Mouse (Mus musculus) brain, embryonic 18.5 days (tissue): ENCODE results near the gene Phpt1.

Experiments
- DNase-seq: peaks from one replicate; pipeline ENCODE4 v3.0.0-alpha.2; 2012; ENCODE audit warnings: low read depth, low spot score

Gene Phpt1

DNA sequence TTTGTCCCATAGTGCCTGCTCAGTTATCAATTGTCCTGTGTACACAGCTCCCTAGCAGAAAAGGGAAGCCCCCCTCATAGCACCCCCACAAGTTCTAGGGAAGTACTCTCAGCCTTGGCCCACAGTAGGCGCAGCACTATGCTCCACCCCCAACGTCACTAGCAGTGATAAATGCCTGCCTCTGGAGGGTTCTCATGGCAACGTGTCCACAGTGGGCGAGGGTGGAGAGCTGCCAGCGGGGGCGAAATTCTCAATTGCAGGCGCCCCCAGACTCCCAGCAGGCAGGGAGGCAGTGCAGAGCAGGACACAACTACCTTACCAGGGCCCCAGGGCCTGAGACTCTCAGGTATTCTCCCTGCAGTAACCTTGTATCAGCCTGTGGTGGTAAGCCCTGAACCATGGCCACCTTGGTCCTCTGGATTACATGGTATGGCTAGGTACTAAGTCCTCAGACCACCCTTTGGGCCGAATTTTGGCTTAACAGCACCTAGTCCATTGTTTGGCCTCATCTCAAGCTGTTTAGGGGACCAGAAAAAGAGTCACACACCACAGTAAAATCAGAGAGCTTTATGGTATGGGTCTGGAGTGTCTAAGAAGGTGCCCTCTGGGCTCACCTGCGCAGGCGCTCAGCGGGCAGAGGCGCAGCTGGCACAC lies 7.6 kb upstream of the Phpt1 start:
- no peak for DNase-seq

DNA sequence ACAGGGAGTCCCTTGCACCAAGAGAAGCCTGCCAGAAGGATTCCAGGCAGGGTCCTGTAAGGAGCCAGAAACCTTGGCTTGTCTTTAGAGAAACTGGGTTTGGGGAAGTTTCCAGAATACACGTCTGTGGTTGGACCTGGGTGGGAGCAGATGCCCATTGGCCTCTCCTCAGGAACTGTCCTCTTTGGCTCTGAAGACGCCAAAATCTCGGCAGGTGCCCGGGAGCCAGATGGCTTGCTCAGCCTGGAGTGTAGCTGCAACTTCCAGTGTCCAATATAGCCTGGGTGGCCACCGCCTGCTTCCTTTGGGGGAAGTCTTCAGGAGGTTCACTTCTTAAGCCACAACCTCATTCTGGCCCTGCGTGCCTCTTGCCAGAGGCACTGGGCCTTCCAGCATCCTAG lies 6.9 kb upstream of the Phpt1 start:
- no peak for DNase-seq

DNA sequence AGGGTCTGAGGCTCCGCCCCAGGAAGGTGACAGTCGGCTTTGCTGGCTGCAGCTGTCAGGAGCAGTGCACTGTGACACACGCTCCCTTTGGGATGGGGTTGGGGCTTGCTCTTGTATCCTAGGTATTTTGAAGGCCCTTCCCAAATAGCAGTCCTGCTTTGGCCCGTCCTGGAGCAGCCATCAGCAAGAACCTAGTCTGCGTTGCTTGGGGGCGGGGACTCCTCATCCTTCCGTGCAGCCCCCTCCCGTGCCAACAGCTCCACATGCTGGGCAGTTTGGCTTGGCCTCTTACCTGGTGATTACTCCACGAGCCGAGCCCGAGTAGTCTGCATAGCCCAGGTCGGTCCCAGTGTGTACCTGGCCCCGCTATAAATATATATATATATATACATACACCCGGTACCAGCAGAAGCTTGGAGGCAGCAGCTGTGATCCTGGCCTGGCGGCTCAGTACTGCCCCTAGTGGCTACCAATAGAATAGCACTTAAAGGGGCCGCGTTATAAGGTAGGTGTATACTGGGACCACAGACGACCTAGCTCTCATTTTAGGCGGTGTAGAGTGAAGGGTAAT lies 6.4 kb upstream of the Phpt1 start, which contains the start of gene Ajm1:
Ajm1 (minus strand) TSS at position 464 of the 571 bp plus-strand sequence.
- DNase-seq: no peak

DNA sequence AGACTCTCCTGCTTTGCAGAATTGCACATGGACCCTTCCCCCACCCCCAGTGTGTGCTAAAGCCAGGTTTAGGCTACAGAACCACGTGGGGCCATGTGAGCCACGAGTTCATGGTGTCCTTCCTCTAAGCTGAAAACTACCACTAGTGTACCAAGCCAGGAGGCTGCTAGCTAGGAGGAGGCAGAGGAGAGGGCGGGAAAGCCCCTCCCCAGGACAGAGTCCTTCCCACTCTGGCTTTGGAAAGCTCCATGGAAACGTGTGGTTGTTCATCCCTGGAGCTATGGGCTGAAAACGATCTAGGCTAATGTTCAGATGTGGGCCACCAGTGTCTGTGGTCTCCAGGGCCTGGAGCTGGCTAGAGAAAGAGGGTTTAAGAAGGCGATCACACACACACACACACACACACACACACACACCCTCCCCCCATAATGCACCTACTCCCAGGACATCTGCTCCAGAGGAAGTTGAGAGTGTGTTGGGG lies 5.6 kb upstream of the Phpt1 start:
- DNase-seq: no peak

DNA sequence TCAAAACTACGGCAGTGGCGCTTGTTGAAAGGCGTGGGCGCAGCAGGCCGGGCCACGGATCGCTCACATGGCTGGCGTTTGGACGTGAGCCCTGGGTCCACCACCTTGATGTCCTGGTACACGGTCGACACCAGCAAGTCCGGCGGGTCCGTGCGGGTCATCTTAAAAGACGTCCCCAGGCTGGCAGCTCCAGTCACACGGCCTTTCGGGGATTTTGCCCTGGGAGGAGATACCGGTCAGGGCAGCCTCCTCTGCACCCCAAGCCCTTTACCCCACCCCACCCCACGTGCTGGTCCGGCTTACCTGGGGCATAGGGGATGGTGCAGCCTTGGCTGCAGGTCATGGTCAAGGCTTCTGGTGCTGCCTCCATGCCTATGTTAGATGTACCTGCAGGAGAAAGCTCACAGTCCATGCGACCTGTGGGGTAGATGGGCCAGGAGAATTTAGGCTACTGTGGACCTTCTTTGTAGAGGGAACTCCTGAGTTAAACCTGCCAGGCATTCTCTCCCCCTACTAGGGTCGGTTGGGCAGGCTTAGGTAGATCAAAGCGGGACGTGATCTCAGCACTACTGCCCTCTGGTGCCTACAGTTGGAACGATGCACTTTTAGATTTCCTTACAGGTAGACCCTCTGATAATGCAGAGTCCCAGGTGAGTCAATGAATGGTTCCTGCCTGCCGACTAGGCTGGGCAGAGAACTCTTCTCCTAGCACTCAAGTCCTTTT lies 4.9 kb upstream of the Phpt1 start:
- DNase-seq: no peak

DNA sequence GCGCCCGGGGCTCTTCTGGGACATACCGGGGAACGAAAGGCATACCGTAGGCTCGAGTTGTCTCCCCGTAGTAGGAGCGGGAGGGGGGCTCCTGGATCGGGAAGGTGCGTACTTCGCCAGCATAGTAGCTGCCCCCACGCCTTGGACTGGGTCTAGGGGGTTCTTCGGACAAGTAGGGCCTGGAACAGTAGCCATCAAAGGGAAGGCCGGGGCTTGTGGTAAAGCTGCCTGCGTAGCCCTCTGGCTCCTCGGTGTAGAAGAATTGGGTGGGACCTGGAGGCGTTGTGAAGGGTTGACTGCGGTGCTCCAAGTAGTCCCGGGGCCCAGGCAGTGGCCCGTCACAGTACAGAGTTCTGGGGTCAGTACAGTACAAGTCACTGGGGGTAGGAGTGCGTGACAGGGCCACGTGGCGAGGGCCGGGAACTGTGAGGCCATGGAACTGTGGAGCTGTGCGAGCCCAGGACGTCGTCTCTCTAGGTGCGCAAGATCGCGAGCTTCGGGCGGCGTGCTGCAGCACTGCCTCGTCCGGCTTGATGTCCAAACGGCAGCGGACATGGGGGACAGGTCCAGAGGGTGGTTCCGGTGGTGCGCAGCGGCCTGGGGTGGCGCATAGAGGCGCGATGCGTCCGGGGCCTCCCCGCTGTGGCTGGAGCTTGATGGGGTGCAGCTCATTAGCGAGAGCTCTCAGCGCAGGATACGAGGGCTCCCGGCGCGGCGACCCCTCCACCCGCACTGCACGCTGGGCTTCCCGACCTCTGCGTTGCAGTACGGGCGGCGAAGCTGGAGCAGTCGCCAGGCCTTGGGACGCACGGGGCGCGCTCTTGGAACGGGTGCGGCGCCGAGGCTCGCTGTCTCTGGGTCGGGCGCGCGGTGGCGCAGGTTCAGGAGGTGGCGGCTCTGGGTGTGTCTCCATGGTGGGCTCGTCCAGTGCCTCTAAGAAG lies 4.0 kb upstream of the Phpt1 start:
- DNase-seq: no peak

DNA sequence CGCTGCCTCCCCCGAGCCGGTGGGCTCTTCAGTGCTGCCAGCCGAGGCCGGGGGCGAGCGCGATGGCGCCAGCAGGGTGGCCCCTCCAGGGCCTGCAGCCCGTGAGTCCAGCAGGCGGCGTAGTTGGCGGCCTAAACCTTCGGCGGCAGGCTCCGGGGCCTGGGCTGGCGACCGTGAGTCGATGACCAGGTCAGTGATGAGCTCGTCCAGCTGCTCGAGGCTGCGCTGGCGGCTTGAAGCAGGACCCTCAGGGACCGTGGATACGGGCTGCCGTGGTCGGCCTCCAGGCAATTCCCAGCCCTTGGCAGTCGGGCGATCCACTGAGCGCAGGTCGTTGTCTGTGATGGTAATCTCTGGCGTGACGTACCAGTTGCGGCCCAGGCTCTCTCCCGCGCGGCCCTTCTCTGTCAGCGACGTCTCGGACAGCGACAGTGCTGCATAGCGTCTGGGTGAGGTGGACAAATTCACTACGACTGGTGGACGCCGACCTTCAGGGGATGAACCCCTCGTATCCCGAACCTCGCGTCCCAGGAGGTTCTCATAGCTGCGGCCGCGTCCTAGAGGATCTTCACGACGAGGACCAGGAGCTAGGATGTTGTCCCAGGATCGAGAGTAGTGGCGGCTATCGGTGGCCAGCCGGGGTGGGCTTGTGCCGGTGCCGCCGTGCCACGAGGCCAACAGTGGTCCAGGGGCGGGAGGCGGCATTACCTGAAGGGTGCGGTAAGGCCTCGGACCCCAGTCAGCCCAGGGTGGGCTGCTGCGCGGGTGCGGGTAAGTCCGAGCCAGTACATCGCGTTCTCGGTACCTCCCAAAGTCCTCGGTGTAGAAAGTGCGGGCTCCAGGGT lies 3.1 kb upstream of the Phpt1 start:
- DNase-seq: no peak

DNA sequence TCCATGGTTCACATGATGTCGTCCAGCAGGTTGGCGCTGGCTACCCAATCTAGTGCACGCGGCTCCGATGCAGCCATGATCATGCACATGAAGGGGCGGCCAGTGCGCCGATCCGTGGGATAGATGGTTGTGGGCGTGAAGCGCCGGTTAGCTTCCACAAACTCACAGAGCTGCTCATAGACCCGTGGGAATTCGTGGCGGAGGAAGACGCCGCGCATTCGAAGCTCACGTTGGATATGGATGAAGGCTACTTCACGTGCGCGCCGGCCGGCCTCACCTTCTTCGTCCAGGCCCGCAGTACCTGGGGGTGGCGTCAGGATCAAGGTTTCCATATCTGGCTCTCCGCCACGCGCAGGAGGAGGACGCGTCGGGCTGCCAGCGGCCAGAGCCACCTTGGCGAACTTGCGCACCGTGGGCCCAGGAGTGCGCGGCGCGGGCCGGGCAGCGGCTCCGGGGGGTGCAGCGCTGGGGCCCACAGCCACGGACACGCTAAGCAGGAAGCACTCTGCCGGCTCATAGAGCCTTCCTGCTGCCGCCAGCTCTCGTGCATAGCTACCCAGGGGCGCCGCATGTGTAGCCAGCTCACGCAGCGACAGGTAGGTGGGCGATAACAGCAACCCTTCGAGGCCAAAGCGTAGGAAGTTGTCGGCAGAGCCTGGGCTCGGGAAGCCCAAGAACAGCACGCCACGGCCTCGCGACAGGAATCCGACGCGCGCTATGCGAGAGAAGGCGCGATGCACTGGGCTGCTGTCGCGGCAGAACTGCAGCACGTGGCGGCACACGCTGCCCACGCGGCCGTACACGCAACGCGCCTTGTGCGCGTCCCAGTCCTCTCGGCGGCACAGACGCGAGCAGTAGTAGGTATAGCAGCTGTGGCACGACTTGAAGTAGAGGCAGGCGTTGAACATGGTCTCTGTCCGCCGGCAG lies 2.2 kb upstream of the Phpt1 start:
- DNase-seq: no peak

DNA sequence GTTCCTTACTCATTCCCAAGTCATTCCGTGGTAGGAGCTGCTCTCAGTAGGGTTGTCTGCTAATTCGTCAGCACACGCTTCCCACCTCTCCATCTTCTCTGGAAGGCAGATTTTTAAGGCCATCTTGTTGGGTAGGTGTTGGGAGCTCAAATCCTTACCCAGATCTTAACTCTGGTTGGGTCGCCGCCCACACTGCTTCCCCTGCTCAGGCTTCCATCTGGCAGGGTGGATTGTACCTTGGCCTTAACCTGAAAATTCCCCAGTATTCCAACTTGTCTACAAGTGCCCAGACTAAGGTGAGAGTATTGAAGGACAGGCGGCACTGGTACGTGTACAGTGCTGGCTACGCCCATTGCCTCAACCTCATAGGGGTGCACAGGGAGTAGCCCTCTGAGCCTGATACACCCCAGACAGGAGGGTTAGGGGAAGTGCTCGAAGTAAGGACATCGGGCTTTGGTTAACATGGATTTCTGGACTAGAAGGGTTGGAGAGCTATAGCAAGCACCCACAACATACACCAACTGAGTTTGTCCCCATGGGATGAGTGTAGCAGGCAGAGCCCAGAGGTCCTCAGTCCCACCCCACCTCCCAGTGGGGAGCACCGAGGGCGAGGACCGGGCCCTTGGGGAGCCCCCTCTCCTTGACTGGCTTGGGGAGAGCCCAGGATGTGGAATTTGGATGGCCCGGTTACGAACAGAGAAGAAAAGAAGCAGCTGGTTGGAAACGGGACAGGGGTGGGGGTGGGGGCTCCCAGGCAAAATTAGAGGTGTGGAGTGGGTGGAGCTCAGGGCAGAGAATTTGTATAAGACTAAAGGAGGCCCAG lies 1.2 kb upstream of the Phpt1 start:
- no peak for DNase-seq

DNA sequence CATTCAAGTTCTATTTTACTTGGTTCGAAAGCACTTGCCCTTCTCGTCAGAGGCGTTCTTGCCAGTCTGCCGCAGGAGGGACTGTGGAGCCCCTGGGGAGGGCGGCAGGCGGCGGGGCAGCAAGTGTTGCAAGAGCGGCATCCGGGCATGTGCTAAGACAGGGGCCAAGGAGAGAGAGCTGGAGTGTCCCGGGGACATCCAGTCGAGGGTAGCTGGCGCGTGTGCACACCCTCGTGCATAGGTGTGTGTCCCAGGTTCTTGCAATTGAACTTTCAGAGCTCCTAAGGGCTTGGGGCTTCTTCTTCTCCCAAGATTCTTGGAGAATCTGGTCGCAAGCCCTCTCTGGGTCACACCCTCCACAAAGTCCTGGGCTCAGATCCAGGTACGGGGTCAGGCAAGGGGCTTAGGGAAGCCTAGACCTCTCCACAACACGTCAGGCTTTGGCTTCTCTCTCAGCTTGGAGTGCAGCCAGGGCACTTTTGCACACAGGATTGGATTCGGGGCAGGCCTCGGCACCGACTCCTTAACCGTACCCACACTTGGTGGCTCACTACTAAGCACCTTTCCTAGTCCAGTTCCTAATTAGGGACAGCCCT lies 506 bp upstream of the Phpt1 start:
- no peak for DNase-seq

DNA sequence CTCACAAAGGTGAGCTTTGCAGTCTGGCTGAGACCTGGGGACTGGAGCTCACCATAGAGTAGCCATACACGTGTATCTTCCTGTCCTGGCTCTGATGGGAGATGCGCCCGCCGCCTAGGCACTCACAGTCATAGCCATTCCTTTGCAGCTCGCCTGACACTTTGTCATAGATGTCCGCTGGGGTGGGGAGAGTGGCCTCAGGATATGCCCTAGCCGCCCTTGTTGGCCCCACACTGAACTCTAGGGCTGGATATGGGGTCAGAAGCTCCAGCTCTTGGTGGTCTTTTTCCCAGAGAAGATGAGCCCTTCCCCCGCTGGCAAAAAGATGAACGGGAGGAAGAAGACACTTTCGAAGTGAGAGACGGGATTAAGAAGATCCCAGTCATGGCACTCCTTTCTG lies 888 bp downstream of the Phpt1 start:
- DNase-seq: no peak

DNA sequence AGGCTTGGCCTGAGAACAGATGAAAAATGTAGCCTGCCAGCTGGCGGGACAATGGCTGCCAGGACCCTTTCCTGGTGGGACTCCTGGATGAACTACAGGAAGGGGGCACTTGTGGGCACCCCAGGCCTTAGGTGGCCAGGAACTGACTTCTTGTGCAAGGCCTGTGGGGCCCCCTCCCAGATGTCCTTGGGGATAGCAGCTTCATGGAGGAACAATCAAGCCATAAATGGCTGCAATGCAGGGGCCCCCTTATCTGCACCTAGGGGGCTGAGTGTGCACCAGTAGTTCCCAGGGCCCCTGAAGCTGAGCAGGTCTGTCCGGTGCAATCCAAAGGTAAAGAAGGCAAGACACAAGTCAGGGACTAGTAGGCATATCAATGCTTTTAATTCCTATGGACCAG lies 2.0 kb downstream of the Phpt1 start:
- DNase-seq: no peak

DNA sequence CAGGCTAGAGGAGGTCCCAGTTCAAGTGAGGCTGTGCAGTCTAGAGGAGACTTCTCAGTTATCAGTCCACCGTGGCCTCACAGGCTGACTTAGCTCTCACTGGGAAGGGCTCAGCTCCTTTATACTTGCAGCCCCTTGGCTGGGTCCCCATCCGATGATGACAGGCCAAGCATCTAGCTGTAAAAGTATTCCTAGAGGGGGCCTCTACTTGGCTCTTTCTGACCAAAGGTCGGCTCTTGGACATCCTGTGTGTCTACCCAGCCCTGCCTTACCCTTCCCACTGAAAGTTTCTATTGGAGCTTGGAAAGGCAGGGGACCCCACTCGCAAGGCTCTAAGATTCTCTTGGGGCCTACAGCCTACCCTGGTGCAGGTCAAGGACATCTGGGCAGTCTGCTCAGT lies 3.8 kb downstream of the Phpt1 start:
- no peak for DNase-seq

DNA sequence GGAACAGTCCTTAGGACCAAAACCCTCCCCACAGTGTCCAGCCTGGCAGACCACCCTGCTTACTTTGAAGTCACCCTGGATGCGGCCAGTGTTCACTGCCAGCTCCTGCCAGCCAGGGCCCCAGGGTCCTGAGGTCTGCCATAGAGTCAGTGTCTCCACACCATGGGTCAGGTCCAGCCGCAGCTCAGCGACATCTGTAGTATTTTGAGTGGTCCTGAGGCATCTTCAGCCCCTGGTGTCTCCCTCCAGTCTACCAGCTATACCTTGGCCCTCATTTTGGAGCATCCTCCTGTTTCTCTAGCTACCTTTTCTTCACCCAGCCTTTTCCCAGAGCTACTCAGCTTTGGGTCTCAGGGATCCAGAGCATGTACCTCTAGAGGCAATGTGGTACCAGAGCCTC lies 5.7 kb downstream of the Phpt1 start:
- no peak for DNase-seq

DNA sequence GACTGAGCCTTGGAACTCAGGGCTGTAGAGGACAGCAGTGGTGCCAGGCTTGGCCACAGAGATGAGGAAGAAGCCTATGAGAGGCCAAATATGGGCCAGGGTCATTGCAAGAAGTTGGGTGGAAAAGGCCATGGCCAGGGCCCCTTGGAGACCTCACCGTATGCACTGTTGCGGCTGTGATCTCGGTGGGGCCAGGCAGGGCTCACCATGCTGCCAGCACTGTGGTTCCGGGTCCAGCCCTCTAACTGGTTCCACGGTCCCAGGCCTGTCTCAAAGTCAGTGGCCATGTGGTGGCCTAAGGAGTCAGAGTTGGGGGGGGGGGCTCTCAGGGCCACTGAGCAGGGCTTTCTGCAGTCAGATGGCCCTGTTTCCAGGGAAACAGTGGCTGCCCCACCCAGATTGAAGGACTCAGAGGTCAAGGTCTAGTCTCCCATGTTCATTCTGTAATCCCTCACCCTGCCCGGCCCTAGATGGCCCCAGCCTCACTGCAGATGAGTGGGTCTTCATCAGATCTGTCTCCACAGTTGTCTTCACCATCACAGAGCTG lies 6.5 kb downstream of the Phpt1 start:
- no peak for DNase-seq

DNA sequence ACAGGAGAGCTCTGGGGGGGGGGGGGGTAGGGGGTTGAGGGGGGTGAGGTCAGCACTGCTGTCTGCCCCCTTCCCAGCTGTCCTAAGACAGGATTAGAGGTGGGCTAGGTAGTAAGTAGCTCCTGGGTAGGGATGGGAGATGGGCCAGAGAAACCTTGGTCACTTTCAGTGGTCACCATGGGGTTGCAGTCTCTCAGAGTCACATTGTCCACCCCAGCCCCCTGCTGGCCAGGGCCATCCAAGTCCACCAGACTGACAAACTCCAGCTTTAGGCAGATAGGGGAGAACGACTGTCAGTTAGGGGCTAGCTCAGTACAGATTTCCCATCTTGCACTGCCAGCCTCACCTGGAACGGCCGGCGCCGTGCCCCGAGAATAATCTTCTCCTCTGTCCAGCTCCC lies 8.5 kb downstream of the Phpt1 start:
- no peak for DNase-seq

DNA sequence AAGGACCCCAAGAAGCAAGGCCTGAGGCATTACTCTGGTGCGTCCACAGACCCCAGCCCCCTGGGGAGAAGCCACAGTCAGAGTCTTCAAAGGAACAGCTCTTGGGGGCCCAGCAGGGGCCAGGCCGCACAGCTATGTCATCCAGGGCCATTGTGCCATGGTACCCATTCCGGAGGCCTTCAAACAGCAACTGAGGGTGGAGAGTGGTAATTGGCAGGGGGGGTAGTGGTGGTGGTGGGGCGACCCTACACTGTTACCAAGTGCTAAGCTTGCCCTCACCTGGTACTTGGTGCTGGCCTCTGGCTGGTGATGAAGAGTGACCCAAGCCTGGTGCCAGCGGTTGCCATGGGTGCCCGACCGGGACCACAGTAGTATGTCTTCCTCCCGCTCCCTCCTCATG lies 9.3 kb downstream of the Phpt1 start:
- no peak for DNase-seq

DNA sequence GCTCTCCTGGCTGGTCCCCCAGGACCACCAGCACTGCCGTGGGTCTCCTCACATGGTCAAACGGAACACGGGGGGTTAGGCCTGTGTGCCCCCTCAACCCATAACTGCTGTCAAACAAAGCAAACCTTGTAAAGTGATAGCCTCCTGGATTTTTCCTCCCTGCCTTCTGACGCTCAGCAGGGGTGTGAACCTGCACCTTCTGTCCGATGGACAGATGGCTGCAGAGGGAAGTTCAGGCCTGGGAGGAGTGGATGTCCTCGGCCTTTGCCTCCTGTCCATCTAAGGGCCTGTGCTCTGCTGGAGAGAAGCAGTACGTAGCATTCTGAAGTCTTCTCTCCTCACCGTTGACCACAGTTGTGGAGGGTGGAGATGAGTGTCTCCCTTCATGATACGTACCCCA lies 13.1 kb downstream of the Phpt1 start:
- no peak for DNase-seq
